Mouse (Mus musculus): ENCODE data around the gene Ptgfr. TPM values are rescaled to one million over a fixed set of nuclear protein-coding genes. Genes with fewer than 3 reads are reported as not detected.

Gene Ptgfr
- polyA plus RNA-seq (2015; fragmentation: Illumina TruSeq; extraction: RNeasy Lipid Tissue Mini Kit (QIAGEN cat#74804); ENCODE audit: insufficient read depth, low replicate concordance) = 2.2 TPM

GRCm38 (mm10) chr3:151836871-151837680, at the start of gene Ptgfr:
Gene Ptgfr (minus strand): TSS chr3:151837630.

GRCm38 (mm10) chr3:151749737-151750136, 87.7 kb downstream of the Ptgfr start, which contains the start of gene Ifi44:
Gene Ifi44 (minus strand): TSS chr3:151749960.

Other genes starting within 250 kb of the Ptgfr start
- 4.3 TPM for gene Ifi44, start 87.7 kb downstream of the Ptgfr start, polyA plus RNA-seq (2015; fragmentation: Illumina TruSeq; extraction: RNeasy Lipid Tissue Mini Kit (QIAGEN cat#74804); ENCODE audit: insufficient read depth, low replicate concordance)
- gene Ifi44l, start 74.7 kb downstream of the Ptgfr start, polyA plus RNA-seq (2015; fragmentation: Illumina TruSeq; extraction: RNeasy Lipid Tissue Mini Kit (QIAGEN cat#74804); ENCODE audit: insufficient read depth, low replicate concordance) = not detected

Measured in spleen, adult 10 weeks (tissue).